Mouse (Mus musculus): ENCODE measurements around the gene Rhbdf2.

GRCm38 (mm10) chr11:116592428-116592827 is 34.4 kb downstream of the Rhbdf2 start:
- TF ChIP-seq GATA1 (IDR thresholded peaks at IDR 0.05; ENCODE audit: borderline replicate concordance, low read length) (no peak), FLI1 (IDR thresholded peaks at IDR 0.05; ENCODE audit: low read length) (no peak)

Measured in megakaryocyte, embryonic 14.5 days (primary cell).